Mouse (Mus musculus) heart, embryonic 12.5 days (tissue): ENCODE results near the gene Rap1gap2. TPM values are rescaled to one million over a fixed set of nuclear protein-coding genes. Genes with fewer than 3 reads are reported as not detected.

Source experiments
- ATAC-seq: fragments of 200-750 bp; cut with Nextera tagmentation; 2 replicates; pipeline ENCODE4 v1.8.0; 2017; ENCODE audit warnings: moderate TSS enrichment, moderate library complexity; ENCODE audit not compliant: insufficient number of reproducible peaks, low FRiP score
- H3K27ac ChIP-seq: fragments of 300-500 bp; sonication (generic); 2 replicates; pipeline ENCODE4 v1.5.1; 2016; ENCODE audit warnings: mild to moderate bottlenecking, moderate library complexity; ENCODE audit not compliant: poor library complexity, severe bottlenecking
- H3K27me3 ChIP-seq: fragments of 300-500 bp; sonication (generic); replicated peaks from 2 replicates; pipeline ENCODE4 v1.6.1; 2016; ENCODE audit warnings: mild to moderate bottlenecking, moderate library complexity
- H3K36me3 ChIP-seq: fragments of 300-500 bp; sonication (generic); 2 replicates; pipeline ENCODE4 v1.6.1; 2016; ENCODE audit warnings: mild to moderate bottlenecking, moderate library complexity
- H3K4me1 ChIP-seq: fragments of 300-500 bp; sonication (generic); replicated peaks from 2 replicates; pipeline ENCODE4 v1.6.1; 2016; ENCODE audit warnings: mild to moderate bottlenecking
- H3K4me2 ChIP-seq: fragments of 300-500 bp; sonication (generic); 2 replicates; pipeline ENCODE4 v1.6.1; 2016; ENCODE audit warnings: mild to moderate bottlenecking, moderate library complexity
- H3K4me3 ChIP-seq: fragments of 300-500 bp; sonication (generic); 2 replicates; pipeline ENCODE4 v1.5.1; 2016; ENCODE audit warnings: mild to moderate bottlenecking
- H3K9ac ChIP-seq: fragments of 300-500 bp; sonication (generic); 2 replicates; pipeline ENCODE4 v1.6.1; 2016; ENCODE audit warnings: mild to moderate bottlenecking, moderate library complexity
- H3K9me3 ChIP-seq: fragments of 300-500 bp; sonication (generic); replicated peaks from 2 replicates; pipeline ENCODE4 v1.6.1; 2016; ENCODE audit warnings: mild to moderate bottlenecking, moderate library complexity
- WGBS: fragments of 180-500 bp; shearing (Covaris S2); methylation state at CpG from one replicate; pipeline ENCODE4 v1.1.7; 2016; 5-methylcytosine and 5-hydroxymethylcytosine counted together
- polyA plus RNA-seq: library from polyadenylated mRNA; unstranded; fragments of >200 nt; fragmentation: Nextera tagmentation; extraction: Ambion mirVana; gene quantifications from 2 replicates; pipeline ENCODE4 v1.2.1, GENCODE M21; 2016

Gene Rap1gap2
- polyA plus RNA-seq, 1 experiment from 2014 or later: 9.3 TPM

- Histone ChIP-seq H3K9ac (no peak overlapping the region), H3K36me3 (no peaks in the 10 kb centered on the region), H3K27me3 (no peaks in the 10 kb centered on the region), H3K27ac (peak overlapping the region; percentile 86), H3K4me3 (no peak overlapping the region), H3K9me3 (peaks cover 4% of the 10 kb centered on the region), H3K4me1 (peaks cover 22% of the 10 kb centered on the region), H3K4me2 (no peak overlapping the region)
- 41% methylated on average over 4 of the region's 4 CpGs for WGBS
- peak; percentile 43; the same call in 1 of the 2 replicates for ATAC-seq
Observed at GRCm38 (mm10) chr11:74448556-74448955, 162.2 kb downstream of the Rap1gap2 start.

DNA sequence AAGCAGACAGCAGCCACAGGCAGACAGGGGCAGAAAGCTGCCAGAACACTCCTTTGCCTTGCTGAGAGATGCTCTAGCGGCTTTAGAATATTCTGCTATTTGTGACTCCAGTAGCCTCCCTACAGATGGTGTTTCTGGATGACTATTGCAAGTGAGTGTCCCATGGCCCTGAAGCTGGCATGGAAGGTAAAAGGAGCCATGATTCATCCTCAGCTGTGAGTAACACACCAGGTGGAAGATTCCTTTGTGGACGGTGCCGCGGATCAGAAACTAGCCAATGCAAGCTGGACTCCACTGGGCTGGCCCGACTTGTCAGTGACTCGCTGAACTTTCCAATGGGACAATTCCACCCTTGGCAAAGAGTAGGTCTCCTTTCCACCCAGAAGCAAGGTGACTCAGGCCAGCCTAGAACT, 162.7 kb downstream of the Rap1gap2 start:
- no peaks in the 10 kb centered on the region for H3K27me3 ChIP-seq
- peaks cover 4% of the 10 kb centered on the region for H3K9me3 ChIP-seq
- H3K27ac ChIP-seq: peak overlapping the region; percentile 86
- no peak overlapping the region for H3K9ac ChIP-seq
- no peak for ATAC-seq
- peaks cover 19% of the 10 kb centered on the region for H3K4me1 ChIP-seq
- 83% methylated on average over 6 of the region's 6 CpGs for WGBS
- H3K36me3 ChIP-seq: no peaks in the 10 kb centered on the region
- no peak overlapping the region for H3K4me3 ChIP-seq
- H3K4me2 ChIP-seq: no peak overlapping the region

DNA sequence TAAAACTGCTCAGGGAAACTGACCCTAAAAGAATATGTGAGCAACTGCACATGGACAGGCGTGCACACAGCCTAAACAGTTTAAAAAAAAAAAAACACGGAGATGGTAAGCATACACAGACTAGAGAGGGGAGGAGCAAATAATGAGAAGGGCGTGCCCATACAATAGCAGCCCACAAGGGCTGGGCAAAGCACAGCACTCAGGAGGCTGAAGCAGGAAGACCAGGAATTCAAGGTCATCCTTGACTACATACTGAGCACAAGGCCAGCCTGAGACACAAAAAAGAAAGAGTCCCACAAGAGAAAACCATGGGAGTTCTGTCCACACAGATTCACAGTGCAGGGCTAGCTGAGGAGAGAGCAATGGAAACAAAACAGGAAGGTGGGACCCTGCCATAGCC, 165.1 kb downstream of the Rap1gap2 start:
- H3K27me3 ChIP-seq: no peaks in the 10 kb centered on the region
- H3K9me3 ChIP-seq: peaks cover 4% of the 10 kb centered on the region
- no peak for ATAC-seq
- H3K27ac ChIP-seq: no peak overlapping the region
- H3K4me2 ChIP-seq: no peak overlapping the region
- peaks cover 23% of the 10 kb centered on the region for H3K4me1 ChIP-seq
- WGBS: 73% methylated on average over 3 of the region's 3 CpGs
- no peak overlapping the region for H3K4me3 ChIP-seq
- no peak overlapping the region for H3K9ac ChIP-seq
- no peaks in the 10 kb centered on the region for H3K36me3 ChIP-seq

GRCm38 (mm10) chr11:74443924-74444256, 166.8 kb downstream of the Rap1gap2 start:
- 81% methylated on average over 5 of the region's 5 CpGs for WGBS
- Histone ChIP-seq H3K9ac (no peak overlapping the region), H3K27me3 (no peaks in the 10 kb centered on the region)

GRCm38 (mm10) chr11:74443147-74443923, 167.4 kb downstream of the Rap1gap2 start:
- Histone ChIP-seq H3K4me2 (no peak overlapping the region), H3K36me3 (no peaks in the 10 kb centered on the region), H3K27me3 (no peaks in the 10 kb centered on the region), H3K9me3 (peaks cover 4% of the 10 kb centered on the region), H3K9ac (no peak overlapping the region), H3K27ac (no peak overlapping the region), H3K4me3 (no peak overlapping the region), H3K4me1 (peaks cover 25% of the 10 kb centered on the region)
- 73% methylated on average over 6 of the region's 6 CpGs for WGBS
- no peak for ATAC-seq

More at GRCm38 (mm10) chr11:74443924-74444256, 166.8 kb downstream of the Rap1gap2 start:
- H3K4me3 ChIP-seq: no peak overlapping the region
- H3K27ac ChIP-seq: no peak overlapping the region
- peaks cover 25% of the 10 kb centered on the region for H3K4me1 ChIP-seq
- peaks cover 4% of the 10 kb centered on the region for H3K9me3 ChIP-seq
- no peaks in the 10 kb centered on the region for H3K36me3 ChIP-seq
- no peak overlapping the region for H3K4me2 ChIP-seq
- ATAC-seq: no peak

DNA sequence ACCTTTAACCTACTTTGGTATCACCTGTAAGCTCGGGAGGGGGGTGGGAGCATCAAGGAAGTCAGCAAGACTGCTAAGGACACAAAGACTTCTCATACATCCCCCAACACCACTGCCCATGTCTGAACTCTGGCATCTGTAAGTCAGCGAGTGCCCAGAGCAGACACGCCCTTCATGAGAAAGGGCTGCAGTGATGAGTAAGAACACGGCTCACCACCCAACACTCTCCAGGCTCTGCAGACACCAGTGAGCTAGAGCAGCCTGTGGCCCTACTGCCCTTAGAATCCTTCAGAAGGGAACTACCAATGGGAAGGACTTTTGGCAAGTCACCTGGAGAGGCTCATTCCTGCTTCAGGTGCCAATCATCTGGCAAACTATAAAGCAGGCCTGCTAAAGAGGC, 168.3 kb downstream of the Rap1gap2 start:
- no peak for ATAC-seq
- H3K4me3 ChIP-seq: no peak overlapping the region
- peaks cover 27% of the 10 kb centered on the region for H3K4me1 ChIP-seq
- WGBS: 76% methylated on average over 4 of the region's 4 CpGs
- H3K9ac ChIP-seq: no peak overlapping the region
- H3K4me2 ChIP-seq: no peak overlapping the region
- H3K36me3 ChIP-seq: no peaks in the 10 kb centered on the region
- H3K9me3 ChIP-seq: peaks cover 4% of the 10 kb centered on the region
- H3K27ac ChIP-seq: no peak overlapping the region
- H3K27me3 ChIP-seq: no peaks in the 10 kb centered on the region

DNA sequence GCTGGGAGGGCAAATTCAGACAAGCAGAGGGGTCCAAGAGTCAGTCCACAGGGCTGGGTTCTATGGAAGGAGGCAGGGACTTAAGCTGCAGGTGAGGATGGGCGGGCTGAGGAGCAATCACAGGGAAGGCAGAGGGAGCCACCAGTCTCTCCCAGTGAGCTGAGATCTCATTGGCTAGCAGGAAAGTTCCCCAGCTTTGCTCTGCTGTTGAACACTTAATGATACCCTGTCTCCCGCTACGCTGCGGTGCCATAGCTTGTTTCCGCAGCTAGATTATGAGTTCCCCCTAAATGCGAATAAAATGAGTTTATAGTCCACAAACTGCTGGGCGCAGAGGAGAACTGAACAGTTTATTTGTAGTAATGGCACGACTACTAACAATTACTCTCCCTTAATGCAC, 170.6 kb downstream of the Rap1gap2 start:
- no peaks in the 10 kb centered on the region for H3K27me3 ChIP-seq
- no peaks in the 10 kb centered on the region for H3K36me3 ChIP-seq
- ATAC-seq: no peak
- H3K4me2 ChIP-seq: no peak overlapping the region
- peaks cover 49% of the 10 kb centered on the region for H3K4me1 ChIP-seq
- H3K4me3 ChIP-seq: no peak overlapping the region
- H3K27ac ChIP-seq: no peak overlapping the region
- peaks cover 4% of the 10 kb centered on the region for H3K9me3 ChIP-seq
- WGBS: 79% methylated on average over 8 of the region's 8 CpGs
- no peak overlapping the region for H3K9ac ChIP-seq

DNA sequence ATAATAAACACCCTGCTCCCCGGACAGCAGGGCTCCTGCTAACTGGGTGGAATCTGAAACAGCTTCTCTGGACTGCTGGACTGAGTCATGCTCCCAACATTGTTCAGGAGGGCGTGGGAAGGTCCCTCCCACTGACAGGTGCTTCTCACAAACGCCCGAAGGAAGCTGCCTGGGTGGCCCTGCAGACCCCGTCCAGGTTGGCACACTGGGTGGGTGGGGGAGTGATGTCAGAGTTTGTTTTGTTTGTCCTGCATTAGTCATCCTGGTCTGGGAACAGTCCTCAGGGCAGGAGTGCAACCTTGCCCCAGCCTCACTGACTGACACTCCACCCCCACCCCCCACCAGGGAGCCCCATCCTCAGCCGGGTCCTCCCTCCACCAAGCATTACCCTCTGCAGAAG, 171.5 kb downstream of the Rap1gap2 start:
- Histone ChIP-seq H3K4me2 (no peak overlapping the region), H3K27ac (peak overlapping the region; percentile 38)
- no peak for ATAC-seq

DNA sequence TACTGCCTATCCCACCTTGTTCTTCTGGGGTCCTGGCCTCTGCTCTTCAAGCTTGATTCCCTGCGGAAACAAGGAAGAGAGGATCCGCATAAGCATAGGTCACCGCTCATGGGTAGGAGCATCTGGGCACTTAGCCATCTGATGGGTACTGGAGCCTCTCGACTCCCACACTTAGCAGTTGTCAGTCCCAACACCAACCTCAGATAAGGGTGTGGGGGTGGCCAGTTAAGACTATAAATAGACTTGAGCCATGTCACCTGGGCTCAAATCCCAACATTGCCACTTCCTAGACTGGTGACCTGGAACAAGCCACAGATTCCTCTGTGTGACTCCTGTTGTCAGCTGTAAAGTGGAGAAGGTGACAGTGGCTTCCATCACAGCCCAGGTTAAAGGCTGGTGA, 172.5 kb downstream of the Rap1gap2 start:
- H3K4me2 ChIP-seq: no peak overlapping the region
- peak overlapping the region; percentile 38; the same call in 1 of the 2 replicates for H3K27ac ChIP-seq
- no peaks in the 10 kb centered on the region for H3K36me3 ChIP-seq
- H3K4me1 ChIP-seq: peaks cover 52% of the 10 kb centered on the region
- WGBS: 35% methylated on average over 4 of the region's 4 CpGs
- no peaks in the 10 kb centered on the region for H3K9me3 ChIP-seq
- no peaks in the 10 kb centered on the region for H3K27me3 ChIP-seq
- 0 out of 2 replicates have a peak, but pooled peaks have one; percentile 53 for ATAC-seq
- H3K4me3 ChIP-seq: no peak overlapping the region
- no peak overlapping the region for H3K9ac ChIP-seq

More for the DNA sequence above, 171.5 kb downstream of the Rap1gap2 start:
- Histone ChIP-seq H3K4me3 (no peak overlapping the region), H3K36me3 (no peaks in the 10 kb centered on the region), H3K27me3 (no peaks in the 10 kb centered on the region), H3K9me3 (no peaks in the 10 kb centered on the region), H3K9ac (no peak overlapping the region), H3K4me1 (peaks cover 52% of the 10 kb centered on the region)
- 37% methylated on average over 6 of the region's 6 CpGs for WGBS

GRCm38 (mm10) chr11:74435366-74435765, 175.3 kb downstream of the Rap1gap2 start:
- Histone ChIP-seq H3K36me3 (no peaks in the 10 kb centered on the region), H3K9ac (no peak overlapping the region), H3K4me1 (peaks cover 52% of the 10 kb centered on the region), H3K4me2 (no peak overlapping the region), H3K27me3 (no peaks in the 10 kb centered on the region), H3K27ac (peak overlapping the region; percentile 73), H3K9me3 (no peaks in the 10 kb centered on the region), H3K4me3 (no peak overlapping the region)
- WGBS: 69% methylated on average over 2 of the region's 2 CpGs
- no peak for ATAC-seq

DNA sequence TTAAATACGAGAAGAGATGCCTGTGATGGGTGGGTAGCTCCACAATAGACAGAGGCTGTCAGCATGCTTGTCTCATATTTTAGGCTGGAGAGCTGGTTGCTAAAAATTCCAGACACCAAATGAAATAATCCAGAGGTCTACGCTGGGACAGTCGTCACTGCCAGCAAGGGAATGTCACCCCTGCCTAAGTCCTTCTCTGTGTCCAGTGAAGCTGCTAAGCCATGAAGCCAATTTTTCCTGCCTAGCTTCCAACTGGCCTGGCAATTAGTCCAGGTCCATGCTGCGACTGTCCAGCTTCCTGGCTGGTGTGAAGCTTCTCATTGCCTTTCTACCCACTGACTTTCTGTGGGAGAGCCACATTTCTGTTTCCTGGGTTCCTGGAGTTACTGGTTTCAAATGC, 177.7 kb downstream of the Rap1gap2 start:
- Histone ChIP-seq H3K36me3 (no peaks in the 10 kb centered on the region), H3K9ac (no peak overlapping the region), H3K4me3 (no peak overlapping the region), H3K27me3 (no peaks in the 10 kb centered on the region), H3K9me3 (no peaks in the 10 kb centered on the region), H3K4me1 (peaks cover 36% of the 10 kb centered on the region), H3K27ac (peak overlapping the region; percentile 79), H3K4me2 (no peak overlapping the region)
- WGBS: 50% methylated on average over 4 of the region's 4 CpGs
- ATAC-seq: no peak
